Mouse (Mus musculus): ENCODE measurements around the gene Asna1.

The Asna1 gene

GRCm38 (mm10) chr8:85025098-85025932, at the start of gene Asna1:
Gene Asna1 (minus strand): TSS chr8:85025281.
- peak; percentile 87 for DNase-seq (ENCODE audit: low read depth, low spot score)

- DNase-seq (ENCODE audit: low read depth, low spot score), result no peak
These were observed 49.5 kb upstream of the Asna1 start for GRCm38 (mm10) chr8:85074617-85075016.

DNA sequence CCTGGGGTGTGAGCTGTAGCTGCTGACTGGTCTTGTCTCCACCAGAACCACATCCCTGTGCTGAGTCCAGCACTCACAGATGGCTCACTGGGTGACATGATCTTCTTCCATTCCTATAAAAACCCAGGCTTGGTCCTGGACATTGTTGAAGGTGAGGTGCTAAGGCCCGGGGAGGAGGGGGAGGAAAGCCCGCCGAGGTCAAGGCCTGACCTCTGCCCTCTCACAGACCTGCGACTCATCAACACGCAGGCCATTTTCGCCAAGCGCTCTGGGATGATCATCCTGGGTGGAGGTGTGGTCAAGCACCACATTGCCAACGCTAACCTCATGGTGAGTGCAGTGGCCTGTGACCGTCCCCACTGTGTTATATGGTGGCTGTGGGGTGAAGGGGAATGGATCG, 49.1 kb upstream of the Asna1 start:
- DNase-seq (ENCODE audit: low read depth, low spot score), result no peak

- DNase-seq (ENCODE audit: low read depth, low spot score), result no peak
These were observed 48.0 kb upstream of the Asna1 start for GRCm38 (mm10) chr8:85073041-85073612.

- no peak for DNase-seq (ENCODE audit: low read depth, low spot score)
These were observed 47.4 kb upstream of the Asna1 start for GRCm38 (mm10) chr8:85072364-85072929.

- peak; percentile 74 for DNase-seq (ENCODE audit: low read depth, low spot score)
These were observed 46.6 kb upstream of the Asna1 start, which contains the start of gene Dhps for GRCm38 (mm10) chr8:85071514-85072281. Gene Dhps (plus strand): TSS chr8:85071757.

DNA sequence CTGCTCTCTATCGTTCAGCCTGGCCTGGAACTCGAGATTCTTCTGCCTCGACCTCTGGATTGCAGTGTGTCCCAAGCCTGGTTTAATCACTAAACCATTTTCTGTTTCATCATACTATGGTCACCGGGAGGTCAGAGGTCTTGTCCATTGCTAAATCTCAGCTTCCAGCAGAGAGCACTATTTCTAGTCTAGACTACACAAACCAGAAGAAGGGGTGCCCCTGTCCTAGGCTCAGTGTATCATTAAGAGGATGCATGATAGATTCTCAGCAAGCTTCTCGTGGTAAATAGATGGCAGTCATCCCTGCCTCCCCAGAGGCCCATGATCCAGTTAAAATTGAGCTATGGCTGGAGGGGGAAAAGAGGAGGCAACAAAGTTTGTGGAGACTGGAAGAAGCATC, 46.0 kb upstream of the Asna1 start:
- DNase-seq (ENCODE audit: low read depth, low spot score), result no peak

DNA sequence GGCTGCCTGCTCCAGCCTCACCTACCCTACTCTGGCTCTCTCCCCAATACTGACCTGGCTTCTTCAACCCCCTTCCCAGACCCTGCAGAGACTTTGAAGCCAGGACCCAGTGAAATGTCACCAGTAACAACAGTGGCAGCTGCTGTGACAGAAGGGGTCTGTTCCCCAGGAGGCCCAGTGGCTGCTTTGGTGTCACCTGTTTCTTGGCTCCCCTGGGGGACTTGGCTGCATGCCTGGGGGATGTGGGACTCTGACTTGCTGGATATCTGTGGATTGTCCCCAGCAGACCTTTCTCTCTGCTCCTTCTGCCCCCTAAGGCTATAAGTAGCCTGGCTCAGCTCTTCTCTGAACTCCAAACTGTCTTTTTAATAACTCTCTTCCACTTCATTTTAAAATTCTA, 42.9 kb upstream of the Asna1 start, which contains the start of gene Gm5741:
Gm5741 (minus strand) TSS at position 1 of the 400 bp plus-strand sequence.
- no peak for DNase-seq (ENCODE audit: low read depth, low spot score)

GRCm38 (mm10) chr8:85067155-85067554, 42.1 kb upstream of the Asna1 start:
- no peak for DNase-seq (ENCODE audit: low read depth, low spot score)

GRCm38 (mm10) chr8:85065213-85065612, 40.1 kb upstream of the Asna1 start:
- no peak for DNase-seq (ENCODE audit: low read depth, low spot score)

- DNase-seq (ENCODE audit: low read depth, low spot score), result no peak
These were observed 37.5 kb upstream of the Asna1 start for GRCm38 (mm10) chr8:85062603-85063002.

GRCm38 (mm10) chr8:85059879-85060616, 35.0 kb upstream of the Asna1 start, which contains the start of gene Fbxw9:
Gene Fbxw9 (plus strand): TSS chr8:85060055.
- DNase-seq (ENCODE audit: low read depth, low spot score), result peak; percentile 72

- DNase-seq (ENCODE audit: low read depth, low spot score), result no peak
These were observed 32.3 kb upstream of the Asna1 start for GRCm38 (mm10) chr8:85057367-85057766.

GRCm38 (mm10) chr8:85043619-85044018, 18.5 kb upstream of the Asna1 start:
- no peak for DNase-seq (ENCODE audit: low read depth, low spot score)

DNA sequence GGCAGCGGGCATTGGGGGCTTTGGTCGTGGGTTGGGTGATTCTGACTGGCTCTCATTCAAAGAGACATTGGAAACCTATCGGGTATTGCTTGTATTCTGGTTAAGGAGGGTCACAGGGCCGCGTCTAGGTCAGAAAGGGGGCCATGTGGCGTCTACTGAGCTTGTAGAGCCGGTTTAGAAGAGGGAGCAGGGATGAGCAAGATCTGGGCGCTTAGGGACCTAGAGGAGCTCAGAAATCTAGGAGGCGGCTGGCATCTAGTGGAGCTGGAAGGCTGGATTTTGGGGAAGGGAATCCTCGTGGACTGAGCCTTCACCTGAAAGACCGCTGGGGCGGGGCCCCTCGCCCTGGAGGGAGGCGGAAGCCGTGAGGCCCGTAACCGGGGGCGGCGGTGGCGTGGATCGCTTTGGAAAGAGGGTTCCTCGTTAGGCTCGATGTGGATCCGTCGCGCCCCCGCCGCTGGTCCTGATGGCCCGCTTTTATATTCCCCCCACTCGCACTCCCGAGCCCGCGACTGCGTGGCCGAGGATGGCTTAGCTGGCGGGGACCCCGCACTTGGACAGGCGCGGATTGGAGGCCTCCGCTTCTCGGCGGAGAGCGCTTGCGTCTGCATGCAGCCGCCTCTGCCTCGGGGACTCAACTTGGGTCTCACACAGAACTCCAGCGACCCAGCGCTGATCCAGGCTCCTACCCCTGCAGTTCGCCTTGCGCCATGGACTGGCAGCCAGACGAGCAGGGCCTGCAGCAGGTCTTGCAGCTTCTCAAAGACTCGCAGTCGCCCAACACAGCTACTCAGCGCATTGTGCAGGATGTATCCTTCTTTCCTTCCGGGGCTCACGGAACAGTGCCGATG, 12.8 kb upstream of the Asna1 start:
- DNase-seq (ENCODE audit: low read depth, low spot score), result peak; percentile 47

DNA sequence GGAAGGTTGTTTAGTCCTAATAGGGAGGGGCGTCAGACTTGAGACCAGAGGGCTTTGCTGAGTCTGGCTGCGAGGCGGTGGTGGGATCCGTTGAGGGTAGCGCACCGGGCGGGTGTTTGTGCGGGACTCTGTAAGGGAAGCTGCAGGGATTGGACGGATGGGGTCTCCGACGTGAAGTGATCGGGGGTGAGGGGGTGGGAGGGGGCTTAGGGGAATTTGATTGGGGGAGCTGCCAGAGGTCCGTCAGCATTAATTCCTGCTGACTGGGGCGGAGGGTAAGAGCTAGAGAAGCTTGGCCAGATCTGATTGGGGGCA, 12.2 kb upstream of the Asna1 start:
- DNase-seq (ENCODE audit: low read depth, low spot score), result no peak

DNA sequence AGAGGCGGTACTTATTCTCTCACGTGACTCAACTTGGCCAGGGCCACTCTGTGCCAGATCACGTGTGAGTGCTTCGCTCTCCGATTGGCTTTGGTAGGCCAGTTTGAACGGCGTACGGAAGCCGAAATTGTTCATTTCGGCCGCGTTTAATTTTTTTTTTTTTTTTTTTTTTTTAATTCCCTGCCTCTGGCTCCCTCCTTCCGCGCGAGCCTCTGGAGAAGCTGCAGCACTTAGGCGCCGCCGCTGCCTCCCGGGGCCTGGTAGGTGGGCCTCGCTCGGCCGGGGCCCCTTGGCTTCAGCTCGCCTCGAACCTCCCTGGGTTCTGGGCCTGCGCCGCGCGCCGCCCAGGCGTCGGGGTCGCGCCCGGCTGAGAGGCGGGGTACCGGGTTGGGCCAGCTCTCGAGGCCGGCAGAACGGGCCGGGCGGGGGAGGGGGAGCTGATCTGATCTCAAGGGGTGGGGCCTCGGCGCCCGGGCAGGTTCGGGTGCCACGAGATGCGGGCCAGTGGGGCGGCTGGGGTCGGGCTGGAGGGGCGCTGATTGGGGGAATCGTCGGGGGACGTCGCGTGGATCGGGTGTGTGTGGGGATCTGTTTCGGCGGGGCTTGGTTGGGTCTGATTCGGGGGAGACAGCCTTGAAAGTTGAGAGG, 11.8 kb upstream of the Asna1 start, which contains the start of gene Tnpo2:
Tnpo2 (plus strand) TSS at position 198 of the 648 bp plus-strand sequence.
- DNase-seq (ENCODE audit: low read depth, low spot score), result peak; percentile 92

- DNase-seq (ENCODE audit: low read depth, low spot score), result no peak
These were observed 11.3 kb upstream of the Asna1 start for GRCm38 (mm10) chr8:85036381-85036717.

GRCm38 (mm10) chr8:85035728-85036310, 10.7 kb upstream of the Asna1 start:
- DNase-seq (ENCODE audit: low read depth, low spot score), result peak; percentile 19

Measured in c-Kit-negative CD71-positive TER-119-positive erythroid progenitor cells, embryonic 14.5 days (primary cell).